Mouse (Mus musculus) right cerebral cortex, postnatal 4 days (tissue): ENCODE data around the gene AL731706.1.

Experiments used
- DNase-seq: peaks from one replicate; pipeline ENCODE4 v3.0.0-alpha.2; 2022

AL731706.1 gene

DNA sequence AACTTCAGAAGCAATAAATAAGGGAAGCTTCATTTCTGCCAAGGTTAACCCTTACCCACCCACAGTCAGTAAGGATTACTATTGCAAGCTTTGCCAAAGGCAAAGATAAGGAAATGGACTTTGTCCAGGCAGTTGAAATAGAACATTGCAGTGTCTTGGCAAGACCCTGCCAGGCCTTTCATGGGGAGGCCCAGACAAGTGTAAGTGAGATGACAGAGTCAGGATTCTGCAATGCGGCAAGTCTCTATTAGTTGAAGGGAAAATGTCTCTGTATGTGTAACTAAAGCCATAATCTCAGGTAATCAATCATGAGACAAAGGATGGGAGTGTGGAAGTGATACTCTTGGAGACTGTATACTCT lies 56.5 kb downstream of the AL731706.1 start:
- DNase-seq = no peak

DNA sequence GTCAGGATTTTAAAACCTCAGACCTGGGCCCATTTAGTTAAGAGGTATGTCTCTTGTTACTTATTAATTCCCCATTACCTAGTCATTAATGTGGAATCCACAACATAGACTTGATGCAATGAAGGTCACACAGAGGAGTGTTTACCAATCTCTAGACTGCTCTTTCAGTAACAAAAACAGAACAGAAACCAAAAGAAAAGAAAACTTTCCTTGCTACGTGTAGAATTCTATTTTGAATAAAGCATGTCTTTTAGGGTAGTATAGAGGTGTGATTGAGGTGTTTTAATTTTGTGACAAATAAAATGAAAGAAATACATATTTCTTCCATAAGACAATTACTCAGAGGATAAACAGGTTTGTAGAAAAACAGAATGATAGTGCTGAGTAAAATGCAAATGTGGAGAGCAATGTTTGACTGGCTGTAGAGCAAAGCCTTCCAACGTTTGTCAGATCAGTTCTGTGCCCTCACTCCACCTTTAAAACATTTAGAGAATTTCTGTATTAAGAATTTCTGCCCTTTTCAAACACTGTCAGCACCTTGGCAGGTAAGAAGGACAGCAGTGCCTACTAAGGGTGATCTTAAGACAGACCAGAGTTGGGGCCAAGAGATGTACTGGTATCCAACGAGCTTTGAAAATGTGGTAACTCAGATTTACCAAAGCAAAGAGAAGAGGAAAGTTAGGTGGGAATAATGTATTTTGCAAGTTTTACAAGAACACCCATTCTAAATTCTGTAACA lies 57.0 kb downstream of the AL731706.1 start:
- no peak for DNase-seq

DNA sequence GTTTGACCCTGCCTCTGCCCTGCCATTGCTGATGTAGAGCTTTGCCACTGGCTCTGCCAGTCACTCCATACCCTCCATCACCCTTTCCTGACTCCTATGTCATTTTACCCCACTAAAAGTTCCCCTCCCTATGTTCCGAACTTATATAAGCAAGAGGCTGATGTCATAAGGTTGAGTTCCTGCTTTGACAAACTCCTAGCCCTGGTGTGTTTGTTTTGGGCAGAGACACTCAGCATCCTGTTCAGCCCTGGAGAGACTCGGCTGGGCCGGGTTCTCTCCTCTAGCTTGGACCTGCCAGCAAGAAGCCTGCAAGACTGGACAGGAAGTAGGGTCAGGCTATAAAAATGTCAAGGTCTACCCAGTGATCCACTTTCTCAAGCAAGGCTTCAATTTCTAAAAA lies 58.3 kb downstream of the AL731706.1 start:
- no peak for DNase-seq
